Mouse (Mus musculus) 3T3-L1 (cell line): ENCODE results near the gene Stx6.

Experiments used
- DNase-seq: peaks from one replicate; pipeline ENCODE4 v3.0.0-alpha.2; 2015; ENCODE audit warnings: low read depth, low spot score

The Stx6 gene

GRCm38 (mm10) chr1:155254309-155254708 lies 95.8 kb downstream of the Stx6 start:
- DNase-seq = no peak
